Mouse (Mus musculus) embryonic fibroblast, embryonic 13.5 days (primary cell): ENCODE results near the gene Dapp1.

Experiments used
- CTCF ChIP-seq: IDR thresholded peaks from 2 replicates; pipeline ENCODE4 v1.5.1; 2011; ENCODE audit warnings: mild to moderate bottlenecking, control low read depth, low read length, moderate library complexity, borderline replicate concordance; ENCODE audit not compliant: insufficient read depth
- POLR2A ChIP-seq: IDR thresholded peaks from 2 replicates; pipeline ENCODE4 v1.6.1; 2011; ENCODE audit warnings: low read depth, mild to moderate bottlenecking, control low read depth, low read length, moderate library complexity

DNA sequence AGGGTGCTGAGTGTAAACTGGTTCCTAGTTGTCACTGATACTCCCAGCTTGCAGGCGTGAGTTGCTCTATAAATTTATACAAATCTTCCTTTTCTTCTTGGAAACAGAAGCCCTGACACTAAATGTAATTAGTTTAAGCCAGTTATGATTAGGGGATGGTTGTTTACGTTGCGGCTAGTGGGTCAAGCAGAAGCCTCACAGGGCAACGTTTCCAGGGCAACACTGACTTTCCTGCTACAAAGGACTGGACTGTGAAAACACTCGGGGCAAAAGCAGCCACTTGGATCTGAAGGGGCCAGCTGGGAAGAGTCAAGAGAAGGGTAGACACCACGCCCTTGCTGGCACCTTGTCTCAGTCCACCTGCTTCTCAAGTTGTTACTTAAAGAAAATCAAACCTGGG is 44.8 kb downstream of the Dapp1 start:
- no peak for TF ChIP-seq CTCF
- no peak for TF ChIP-seq POLR2A
